ENCODE assay signal across 16 mouse cellular contexts in the genomic region with DNA sequence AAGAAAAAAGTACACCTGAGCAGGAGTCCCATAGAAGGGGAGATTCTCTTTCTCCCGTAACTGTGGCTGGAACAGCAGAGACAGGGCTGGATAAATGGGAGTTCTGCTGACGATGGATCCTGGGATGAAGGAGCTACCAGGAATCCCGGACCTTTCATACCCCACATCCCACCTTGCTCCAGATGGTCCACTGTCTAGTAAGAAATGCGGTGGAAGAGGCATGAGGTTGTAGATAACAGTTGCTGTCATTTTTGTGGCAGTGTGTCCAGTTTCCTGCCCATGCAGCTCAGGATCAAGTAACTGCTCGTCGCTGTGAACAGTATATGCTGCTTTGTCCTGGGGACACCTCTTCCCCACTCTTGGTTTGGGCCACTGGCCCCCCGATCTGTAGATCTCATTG.
"Had no signal": no experiment of that assay in that cellular context is flagged by ENCODE, and none has a peak within 500 bp of the region (broad histone marks: within the 10 kb centered on the region; RNA-seq: fewer than 3 reads in every experiment).

No protein-coding gene starts in this region.

- H3K4me2 ChIP-seq: neural tube, embryonic 13.5 days; neural tube, embryonic 15.5 days; stomach, embryonic 15.5 days had no signal

- DNase-seq: retina, postnatal 1 day; right cerebral cortex, adult 18-20 months; right cerebral cortex, postnatal 14 days; right cerebral cortex, postnatal 25 days; right cerebral cortex, postnatal 4 days; spleen, adult 18-20 months; thymus, adult 18-20 months; thymus, adult 2 months; thymus, postnatal 14 days; thymus, postnatal 25 days; thymus, postnatal 36 days; thymus, postnatal 4 days had no signal

- H3K4me1 ChIP-seq: neural tube, embryonic 13.5 days; neural tube, embryonic 15.5 days; stomach, embryonic 15.5 days had no signal

- H3K27me3 ChIP-seq: neural tube, embryonic 13.5 days; neural tube, embryonic 15.5 days; stomach, embryonic 15.5 days had no signal

- H3K9me3 ChIP-seq: neural tube, embryonic 13.5 days; neural tube, embryonic 15.5 days; stomach, embryonic 15.5 days had no signal

- H3K36me3 ChIP-seq: neural tube, embryonic 13.5 days; neural tube, embryonic 15.5 days; stomach, embryonic 15.5 days had no signal

- H3K27ac ChIP-seq: neural tube, embryonic 13.5 days; neural tube, embryonic 15.5 days; stomach, embryonic 15.5 days; stomach, postnatal 0 days had no signal

- H3K4me3 ChIP-seq: neural tube, embryonic 13.5 days; neural tube, embryonic 15.5 days; stomach, embryonic 15.5 days had no signal

- H3K9ac ChIP-seq: neural tube, embryonic 13.5 days; neural tube, embryonic 15.5 days; stomach, embryonic 15.5 days had no signal
